Mouse (Mus musculus) limb, embryonic 15.5 days (tissue): ENCODE data around the gene Dnajc6. TPM values are rescaled to one million over a fixed set of nuclear protein-coding genes. Genes with fewer than 3 reads are reported as not detected.

Experiments used
- ATAC-seq: fragments of 200-750 bp; cut with Nextera tagmentation; 2 replicates; pipeline ENCODE4 v1.8.0; 2017; ENCODE audit warnings: low read depth, moderate TSS enrichment; ENCODE audit not compliant: insufficient number of reproducible peaks, low FRiP score, low TSS enrichment
- H3K27ac ChIP-seq: fragments of 300-500 bp; sonication (generic); 2 replicates; pipeline ENCODE4 v1.5.1; 2015; ENCODE audit warnings: moderate library complexity, mild to moderate bottlenecking, inconsistent platforms
- H3K27me3 ChIP-seq: fragments of 300-500 bp; sonication (generic); 2 replicates; pipeline ENCODE4 v1.6.1; 2015; ENCODE audit warnings: inconsistent platforms
- H3K36me3 ChIP-seq: fragments of 300-500 bp; sonication (generic); 2 replicates; pipeline ENCODE4 v1.6.1; 2015; ENCODE audit warnings: inconsistent platforms
- H3K4me1 ChIP-seq: fragments of 300-500 bp; sonication (generic); 2 replicates; pipeline ENCODE4 v1.6.1; 2015; ENCODE audit warnings: inconsistent platforms
- H3K4me2 ChIP-seq: fragments of 300-500 bp; sonication (generic); 2 replicates; pipeline ENCODE4 v1.6.1; 2015; ENCODE audit warnings: mild to moderate bottlenecking, inconsistent platforms
- H3K4me3 ChIP-seq: fragments of 300-500 bp; sonication (generic); 2 replicates; pipeline ENCODE4 v1.5.1; 2015; ENCODE audit warnings: mild to moderate bottlenecking, inconsistent platforms
- H3K9ac ChIP-seq: fragments of 300-500 bp; sonication (generic); 2 replicates; pipeline ENCODE4 v1.6.1; 2015; ENCODE audit warnings: inconsistent platforms
- H3K9me3 ChIP-seq: fragments of 300-500 bp; sonication (generic); 2 replicates; pipeline ENCODE4 v1.6.1; 2016; ENCODE audit warnings: inconsistent platforms
- WGBS: fragments of 180-500 bp; shearing (Covaris S2); methylation state at CpG from one replicate; pipeline ENCODE4 v1.1.7; 2015; 5-methylcytosine and 5-hydroxymethylcytosine counted together
- polyA plus RNA-seq: library from polyadenylated mRNA; unstranded; fragments of >200 nt; fragmentation: Nextera tagmentation; extraction: Ambion mirVana; gene quantifications from 2 replicates; pipeline ENCODE4 v1.2.1, GENCODE M21; 2015

Dnajc6 gene
- polyA plus RNA-seq, 1 experiment from 2014 or later, result 1.3 TPM

- H3K27me3 ChIP-seq, result no peaks in the 10 kb centered on the region
- H3K36me3 ChIP-seq, result no peaks in the 10 kb centered on the region
- peak overlapping the region; percentile 74 for H3K9ac ChIP-seq
- peak overlapping the region; percentile 86 for H3K4me3 ChIP-seq
- ATAC-seq, result no peak
- peaks cover 8% of the 10 kb centered on the region for H3K4me1 ChIP-seq
- H3K4me2 ChIP-seq, result peak overlapping the region; percentile 42
- H3K27ac ChIP-seq, result peak overlapping the region; percentile 96
- no peaks in the 10 kb centered on the region for H3K9me3 ChIP-seq
- 0% methylated on average over 20 of the region's 20 CpGs for WGBS
Measured at GRCm38 (mm10) chr4:101647976-101648642, 151.7 kb downstream of the Dnajc6 start.

- Histone ChIP-seq H3K9ac (no peak overlapping the region), H3K4me1 (peaks cover 10% of the 10 kb centered on the region), H3K4me3 (peak overlapping the region; percentile 86), H3K27ac (peak overlapping the region; percentile 96), H3K4me2 (peak overlapping the region; percentile 42), H3K36me3 (no peaks in the 10 kb centered on the region), H3K9me3 (no peaks in the 10 kb centered on the region), H3K27me3 (no peaks in the 10 kb centered on the region)
- 65% methylated on average over 1 of the region's 1 CpGs for WGBS
- no peak for ATAC-seq
Measured at GRCm38 (mm10) chr4:101648745-101649144, 152.3 kb downstream of the Dnajc6 start.

- ATAC-seq, result no peak
- Histone ChIP-seq H3K9ac (no peak overlapping the region), H3K4me3 (no peak overlapping the region), H3K27ac (no peak overlapping the region), H3K4me2 (no peak overlapping the region), H3K4me1 (peaks cover 14% of the 10 kb centered on the region), H3K27me3 (no peaks in the 10 kb centered on the region), H3K9me3 (no peaks in the 10 kb centered on the region), H3K36me3 (peaks cover under 1% of the 10 kb centered on the region; the same call in 1 of the 2 replicates)
- 89% methylated on average over 2 of the region's 2 CpGs for WGBS
Measured at GRCm38 (mm10) chr4:101650961-101651360, 154.5 kb downstream of the Dnajc6 start.

- Histone ChIP-seq H3K9me3 (no peaks in the 10 kb centered on the region), H3K9ac (no peak overlapping the region), H3K4me1 (peaks cover 10% of the 10 kb centered on the region), H3K4me2 (no peak overlapping the region), H3K27ac (peak overlapping the region; percentile 33; the same call in 1 of the 2 replicates), H3K4me3 (no peak overlapping the region), H3K36me3 (peaks cover 15% of the 10 kb centered on the region), H3K27me3 (no peaks in the 10 kb centered on the region)
- no peak for ATAC-seq
- WGBS, result 36% methylated on average over 6 of the region's 6 CpGs
Measured at GRCm38 (mm10) chr4:101654256-101654655, 157.8 kb downstream of the Dnajc6 start.

GRCm38 (mm10) chr4:101654788-101655414, 158.5 kb downstream of the Dnajc6 start:
- H3K27me3 ChIP-seq, result no peaks in the 10 kb centered on the region
- no peak overlapping the region for H3K4me3 ChIP-seq
- no peak overlapping the region for H3K9ac ChIP-seq
- no peaks in the 10 kb centered on the region for H3K9me3 ChIP-seq
- peaks cover 6% of the 10 kb centered on the region; the same call in 1 of the 2 replicates for H3K4me1 ChIP-seq
- no peak for ATAC-seq
- H3K4me2 ChIP-seq, result no peak overlapping the region
- no peak overlapping the region for H3K27ac ChIP-seq
- WGBS, result 69% methylated on average over 4 of the region's 4 CpGs
- H3K36me3 ChIP-seq, result peaks cover 19% of the 10 kb centered on the region

- Histone ChIP-seq H3K9me3 (no peaks in the 10 kb centered on the region), H3K4me1 (peaks cover 6% of the 10 kb centered on the region; the same call in 1 of the 2 replicates), H3K36me3 (peaks cover 22% of the 10 kb centered on the region), H3K4me2 (no peak overlapping the region), H3K9ac (no peak overlapping the region), H3K27ac (no peak overlapping the region), H3K27me3 (no peaks in the 10 kb centered on the region), H3K4me3 (no peak overlapping the region)
- WGBS, result 88% methylated on average over 7 of the region's 7 CpGs
- no peak for ATAC-seq
Measured at GRCm38 (mm10) chr4:101655415-101655790, 159.0 kb downstream of the Dnajc6 start.

GRCm38 (mm10) chr4:101656056-101656455, 159.6 kb downstream of the Dnajc6 start:
- H3K4me2 ChIP-seq, result no peak overlapping the region
- peaks cover 6% of the 10 kb centered on the region; the same call in 1 of the 2 replicates for H3K4me1 ChIP-seq
- no peak for ATAC-seq
- no peak overlapping the region for H3K4me3 ChIP-seq
- no peak overlapping the region for H3K27ac ChIP-seq
- H3K9me3 ChIP-seq, result no peaks in the 10 kb centered on the region
- no peak overlapping the region for H3K9ac ChIP-seq
- peaks cover 28% of the 10 kb centered on the region for H3K36me3 ChIP-seq
- H3K27me3 ChIP-seq, result no peaks in the 10 kb centered on the region
- WGBS, result 86% methylated on average over 15 of the region's 15 CpGs

GRCm38 (mm10) chr4:101656956-101657570, 160.6 kb downstream of the Dnajc6 start:
- Histone ChIP-seq H3K4me3 (no peak overlapping the region), H3K27me3 (no peaks in the 10 kb centered on the region), H3K4me2 (no peak overlapping the region), H3K27ac (no peak overlapping the region), H3K9me3 (no peaks in the 10 kb centered on the region), H3K9ac (no peak overlapping the region), H3K4me1 (peaks cover 6% of the 10 kb centered on the region; the same call in 1 of the 2 replicates), H3K36me3 (peaks cover 34% of the 10 kb centered on the region)
- 55% methylated on average over 6 of the region's 6 CpGs for WGBS
- no peak for ATAC-seq

GRCm38 (mm10) chr4:101664160-101664750, 167.8 kb downstream of the Dnajc6 start:
- 76% methylated on average over 9 of the region's 9 CpGs for WGBS
- H3K27me3 ChIP-seq, result no peaks in the 10 kb centered on the region
- peaks cover 30% of the 10 kb centered on the region for H3K36me3 ChIP-seq
- H3K4me1 ChIP-seq, result no peaks in the 10 kb centered on the region
- ATAC-seq, result no peak
- H3K9ac ChIP-seq, result no peak overlapping the region
- no peak overlapping the region for H3K27ac ChIP-seq
- no peak overlapping the region for H3K4me3 ChIP-seq
- H3K4me2 ChIP-seq, result no peak overlapping the region
- no peaks in the 10 kb centered on the region for H3K9me3 ChIP-seq

GRCm38 (mm10) chr4:101664766-101665165, 168.3 kb downstream of the Dnajc6 start:
- Histone ChIP-seq H3K27me3 (no peaks in the 10 kb centered on the region), H3K4me2 (no peak overlapping the region), H3K9me3 (no peaks in the 10 kb centered on the region), H3K4me1 (no peaks in the 10 kb centered on the region), H3K9ac (no peak overlapping the region), H3K36me3 (peaks cover 27% of the 10 kb centered on the region), H3K4me3 (no peak overlapping the region), H3K27ac (no peak overlapping the region)
- 95% methylated on average over 4 of the region's 4 CpGs for whole genome bisulfite sequencing
- ATAC-seq, result no peak

- no peaks in the 10 kb centered on the region for H3K36me3 ChIP-seq
Measured at GRCm38 (mm10) chr4:101669161-101669560, 172.7 kb downstream of the Dnajc6 start.

GRCm38 (mm10) chr4:101669811-101670210, 173.4 kb downstream of the Dnajc6 start:
- Histone ChIP-seq H3K27ac (no peak overlapping the region), H3K27me3 (no peaks in the 10 kb centered on the region), H3K9ac (no peak overlapping the region), H3K9me3 (no peaks in the 10 kb centered on the region), H3K36me3 (no peaks in the 10 kb centered on the region), H3K4me3 (no peak overlapping the region), H3K4me2 (no peak overlapping the region), H3K4me1 (no peaks in the 10 kb centered on the region)
- WGBS, result 75% methylated on average over 5 of the region's 5 CpGs
- no peak for ATAC-seq

More at GRCm38 (mm10) chr4:101669161-101669560, 172.7 kb downstream of the Dnajc6 start:
- ATAC-seq, result no peak
- no peak overlapping the region for H3K4me2 ChIP-seq
- no peak overlapping the region for H3K27ac ChIP-seq
- no peak overlapping the region for H3K9ac ChIP-seq
- H3K4me1 ChIP-seq, result no peaks in the 10 kb centered on the region
- WGBS, result 63% methylated on average over 5 of the region's 5 CpGs
- H3K4me3 ChIP-seq, result no peak overlapping the region
- no peaks in the 10 kb centered on the region for H3K9me3 ChIP-seq
- no peaks in the 10 kb centered on the region for H3K27me3 ChIP-seq
